Mouse (Mus musculus) embryonic facial prominence, embryonic 12.5 days (tissue): ENCODE results near the gene Zfp870. TPM values are rescaled to one million over a fixed set of nuclear protein-coding genes. Genes with fewer than 3 reads are reported as not detected.

ENCODE experiments used
- ATAC-seq: fragments of 200-750 bp; cut with Nextera tagmentation; 2 replicates; pipeline ENCODE4 v1.8.0; 2017; ENCODE audit not compliant: insufficient number of reproducible peaks, insufficient read depth, low FRiP score, low TSS enrichment
- H3K27ac ChIP-seq: fragments of 300-500 bp; sonication (generic); 2 replicates; pipeline ENCODE4 v1.5.1; 2016; ENCODE audit warnings: mild to moderate bottlenecking
- H3K27me3 ChIP-seq: fragments of 300-500 bp; sonication (generic); 2 replicates; pipeline ENCODE4 v1.6.1; 2016; ENCODE audit warnings: mild to moderate bottlenecking, moderate library complexity
- H3K36me3 ChIP-seq: fragments of 300-500 bp; sonication (generic); 2 replicates; pipeline ENCODE4 v1.6.1; 2016; ENCODE audit warnings: mild to moderate bottlenecking
- H3K4me1 ChIP-seq: fragments of 300-500 bp; sonication (generic); 2 replicates; pipeline ENCODE4 v1.6.1; 2016
- H3K4me2 ChIP-seq: fragments of 300-500 bp; sonication (generic); replicated peaks from 2 replicates; pipeline ENCODE4 v1.6.1; 2016; ENCODE audit warnings: mild to moderate bottlenecking, moderate library complexity
- H3K4me3 ChIP-seq: fragments of 300-500 bp; sonication (generic); 2 replicates; pipeline ENCODE4 v1.5.1; 2016; ENCODE audit warnings: mild to moderate bottlenecking
- H3K9ac ChIP-seq: fragments of 300-500 bp; sonication (generic); 2 replicates; pipeline ENCODE4 v1.6.1; 2016; ENCODE audit warnings: mild to moderate bottlenecking, moderate library complexity
- H3K9me3 ChIP-seq: fragments of 300-500 bp; sonication (generic); 2 replicates; pipeline ENCODE4 v1.6.1; 2016; ENCODE audit warnings: mild to moderate bottlenecking, moderate library complexity
- WGBS: fragments of 180-500 bp; shearing (Covaris S2); methylation state at CpG from one replicate; pipeline ENCODE4 v1.1.7; 2016; 5-methylcytosine and 5-hydroxymethylcytosine counted together
- polyA plus RNA-seq: library from polyadenylated mRNA; unstranded; fragments of >200 nt; fragmentation: Nextera tagmentation; extraction: Ambion mirVana; gene quantifications from 2 replicates; pipeline ENCODE4 v1.2.1, GENCODE M21; 2016

Gene Zfp870
- 8.9 and 9.0 TPM in 2 replicates for polyA plus RNA-seq

GRCm38 (mm10) chr17:32891239-32892180 lies at the start of gene Zfp870:
Gene Zfp870 (minus strand): TSS chr17:32891642.
- Histone ChIP-seq H3K4me3 (peak within 1 kb of the TSS; percentile 60), H3K36me3 (no peaks in the 10 kb centered on the region), H3K9ac (peak within 1 kb of the TSS; percentile 73), H3K9me3 (no peaks in the 10 kb centered on the region), H3K27me3 (no peaks in the 10 kb centered on the region), H3K4me2 (peak within 1 kb of the TSS; percentile 80), H3K27ac (peak within 1 kb of the TSS; percentile 86), H3K4me1 (peaks cover 14% of the 10 kb centered on the region)
- WGBS: 11% methylated on average over 33 of the region's 33 CpGs
- ATAC-seq: peak; percentile 95

- no peak for ATAC-seq
- H3K27ac ChIP-seq: no peak overlapping the region
- H3K36me3 ChIP-seq: no peaks in the 10 kb centered on the region
- no peak overlapping the region for H3K9ac ChIP-seq
- no peaks in the 10 kb centered on the region for H3K4me1 ChIP-seq
- H3K4me2 ChIP-seq: no peak overlapping the region
- no peaks in the 10 kb centered on the region for H3K27me3 ChIP-seq
- no peaks in the 10 kb centered on the region for H3K9me3 ChIP-seq
- no peak overlapping the region for H3K4me3 ChIP-seq
- 75% methylated on average over 4 of the region's 4 CpGs for WGBS
Observed at GRCm38 (mm10) chr17:32939831-32940230, 48.4 kb upstream of the Zfp870 start.

- H3K4me3 ChIP-seq: no peak overlapping the region
- no peak overlapping the region for H3K4me2 ChIP-seq
- H3K9ac ChIP-seq: no peak overlapping the region
- no peaks in the 10 kb centered on the region for H3K27me3 ChIP-seq
- no peaks in the 10 kb centered on the region for H3K36me3 ChIP-seq
- ATAC-seq: no peak
- no peaks in the 10 kb centered on the region for H3K4me1 ChIP-seq
- 81% methylated on average over 5 of the region's 5 CpGs for WGBS
- no peaks in the 10 kb centered on the region for H3K9me3 ChIP-seq
- no peak overlapping the region for H3K27ac ChIP-seq
Observed at GRCm38 (mm10) chr17:32927803-32928202, 36.4 kb upstream of the Zfp870 start.

- Histone ChIP-seq H3K9me3 (peaks cover 8% of the 10 kb centered on the region; the same call in 1 of the 2 replicates), H3K9ac (peak overlapping the region; percentile 60), H3K27me3 (no peaks in the 10 kb centered on the region), H3K4me2 (peak overlapping the region; percentile 70), H3K27ac (peak overlapping the region; percentile 37; the same call in 1 of the 2 replicates), H3K4me1 (no peaks in the 10 kb centered on the region), H3K36me3 (no peaks in the 10 kb centered on the region), H3K4me3 (peak overlapping the region; percentile 47)
- WGBS: 15% methylated on average over 32 of the region's 32 CpGs
- peak; percentile 87 for ATAC-seq
Observed at GRCm38 (mm10) chr17:32924658-32925312, 33.3 kb upstream of the Zfp870 start.

- no peak overlapping the region for H3K4me2 ChIP-seq
- no peaks in the 10 kb centered on the region for H3K4me1 ChIP-seq
- H3K9me3 ChIP-seq: peaks cover 8% of the 10 kb centered on the region; the same call in 1 of the 2 replicates
- WGBS: 81% methylated on average over 1 of the region's 1 CpGs
- no peaks in the 10 kb centered on the region for H3K36me3 ChIP-seq
- H3K27me3 ChIP-seq: no peaks in the 10 kb centered on the region
- no peak overlapping the region for H3K9ac ChIP-seq
- ATAC-seq: no peak
- no peak overlapping the region for H3K27ac ChIP-seq
- no peak overlapping the region for H3K4me3 ChIP-seq
Observed at GRCm38 (mm10) chr17:32923681-32924080, 32.2 kb upstream of the Zfp870 start.

GRCm38 (mm10) chr17:32919123-32919522 lies 27.7 kb upstream of the Zfp870 start:
- H3K36me3 ChIP-seq: no peaks in the 10 kb centered on the region
- H3K9ac ChIP-seq: no peak overlapping the region

GRCm38 (mm10) chr17:32917131-32917530 lies 25.7 kb upstream of the Zfp870 start, which contains the start of gene Cyp4f14:
Gene Cyp4f14 (minus strand): TSS chr17:32917342.
- 58% methylated on average over 2 of the region's 2 CpGs for WGBS
- no peak for ATAC-seq

More at GRCm38 (mm10) chr17:32919123-32919522, 27.7 kb upstream of the Zfp870 start:
- no peaks in the 10 kb centered on the region for H3K27me3 ChIP-seq
- ATAC-seq: no peak
- no peak overlapping the region for H3K4me2 ChIP-seq
- no peaks in the 10 kb centered on the region for H3K4me1 ChIP-seq
- peaks cover 8% of the 10 kb centered on the region; the same call in 1 of the 2 replicates for H3K9me3 ChIP-seq
- WGBS: 77% methylated on average over 2 of the region's 2 CpGs
- H3K27ac ChIP-seq: no peak overlapping the region
- H3K4me3 ChIP-seq: no peak overlapping the region

GRCm38 (mm10) chr17:32916075-32916474 lies 24.6 kb upstream of the Zfp870 start:
- Histone ChIP-seq H3K4me2 (no peak overlapping the region), H3K4me3 (no peak overlapping the region), H3K27ac (no peak overlapping the region), H3K36me3 (no peaks in the 10 kb centered on the region), H3K9me3 (0 out of 2 replicates have a peak, but pooled peaks cover 5% of the 10 kb centered on the region), H3K27me3 (no peaks in the 10 kb centered on the region), H3K4me1 (no peaks in the 10 kb centered on the region), H3K9ac (no peak overlapping the region)
- WGBS: 89% methylated on average over 1 of the region's 1 CpGs
- ATAC-seq: no peak

More at GRCm38 (mm10) chr17:32917131-32917530, 25.7 kb upstream of the Zfp870 start, which contains the start of gene Cyp4f14:
- no peaks in the 10 kb centered on the region for H3K36me3 ChIP-seq
- H3K4me2 ChIP-seq: no peak within 1 kb of the TSS
- H3K9me3 ChIP-seq: peaks cover 8% of the 10 kb centered on the region; the same call in 1 of the 2 replicates
- no peak within 1 kb of the TSS for H3K9ac ChIP-seq
- no peaks in the 10 kb centered on the region for H3K27me3 ChIP-seq
- H3K4me1 ChIP-seq: no peaks in the 10 kb centered on the region
- H3K4me3 ChIP-seq: no peak within 1 kb of the TSS
- H3K27ac ChIP-seq: no peak within 1 kb of the TSS

- no peak for ATAC-seq
- 78% methylated on average over 10 of the region's 10 CpGs for whole genome bisulfite sequencing
- Histone ChIP-seq H3K27me3 (0 out of 2 replicates have a peak, but pooled peaks cover 10% of the 10 kb centered on the region), H3K4me1 (no peaks in the 10 kb centered on the region), H3K36me3 (no peaks in the 10 kb centered on the region), H3K4me2 (no peak overlapping the region), H3K4me3 (no peak overlapping the region), H3K9me3 (no peaks in the 10 kb centered on the region), H3K9ac (no peak overlapping the region), H3K27ac (no peak overlapping the region)
Observed at GRCm38 (mm10) chr17:32906172-32906571, 14.7 kb upstream of the Zfp870 start.

GRCm38 (mm10) chr17:32905239-32905638 lies 13.8 kb upstream of the Zfp870 start:
- no peaks in the 10 kb centered on the region for H3K4me1 ChIP-seq
- no peak for ATAC-seq

GRCm38 (mm10) chr17:32904414-32904813 lies 13.0 kb upstream of the Zfp870 start:
- H3K4me2 ChIP-seq: no peak overlapping the region
- no peak overlapping the region for H3K4me3 ChIP-seq
- no peak overlapping the region for H3K27ac ChIP-seq
- no peaks in the 10 kb centered on the region for H3K9me3 ChIP-seq
- ATAC-seq: no peak
- H3K4me1 ChIP-seq: no peaks in the 10 kb centered on the region
- WGBS: 60% methylated on average over 2 of the region's 2 CpGs
- H3K9ac ChIP-seq: no peak overlapping the region
- no peaks in the 10 kb centered on the region for H3K36me3 ChIP-seq
- H3K27me3 ChIP-seq: 0 out of 2 replicates have a peak, but pooled peaks cover 10% of the 10 kb centered on the region

More at GRCm38 (mm10) chr17:32905239-32905638, 13.8 kb upstream of the Zfp870 start:
- H3K36me3 ChIP-seq: no peaks in the 10 kb centered on the region
- H3K9me3 ChIP-seq: no peaks in the 10 kb centered on the region
- H3K4me2 ChIP-seq: peak overlapping the region; percentile 39
- H3K4me3 ChIP-seq: no peak overlapping the region
- H3K27me3 ChIP-seq: 0 out of 2 replicates have a peak, but pooled peaks cover 10% of the 10 kb centered on the region
- no peak overlapping the region for H3K27ac ChIP-seq
- WGBS: 14% methylated on average over 19 of the region's 19 CpGs
- no peak overlapping the region for H3K9ac ChIP-seq
